Mouse (Mus musculus): ENCODE measurements around the gene Trim14. TPM values are rescaled to one million over a fixed set of nuclear protein-coding genes. Genes with fewer than 3 reads are reported as not detected.

Gene Trim14
- total RNA-seq, 2 experiments from 2014 or later: 1.3 to 3.4 TPM

DNA sequence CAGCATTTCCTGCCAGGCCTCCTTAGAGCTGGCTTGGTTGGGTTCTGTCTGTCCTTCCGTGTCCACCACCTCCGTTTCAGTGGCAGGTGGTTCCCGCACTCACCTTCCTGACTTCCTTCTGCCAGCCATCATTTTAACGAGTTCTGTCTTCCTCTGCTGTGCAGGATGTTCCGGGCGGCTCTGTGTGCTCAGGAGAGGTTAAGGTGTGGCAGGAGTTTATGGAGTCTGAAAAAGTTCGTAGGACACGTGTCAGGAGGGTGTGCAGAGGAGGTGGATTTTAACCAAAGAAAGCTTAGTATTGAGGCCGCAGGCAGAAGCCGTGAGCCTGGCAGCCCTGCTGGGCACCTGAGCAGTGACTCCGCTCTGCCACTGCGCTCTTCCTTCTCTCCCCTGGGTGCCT is 40.4 kb downstream of the Trim14 start:
- intact Hi-C loops (cut with DNase I): no loop called here
- no peak for DNase-seq

DNA sequence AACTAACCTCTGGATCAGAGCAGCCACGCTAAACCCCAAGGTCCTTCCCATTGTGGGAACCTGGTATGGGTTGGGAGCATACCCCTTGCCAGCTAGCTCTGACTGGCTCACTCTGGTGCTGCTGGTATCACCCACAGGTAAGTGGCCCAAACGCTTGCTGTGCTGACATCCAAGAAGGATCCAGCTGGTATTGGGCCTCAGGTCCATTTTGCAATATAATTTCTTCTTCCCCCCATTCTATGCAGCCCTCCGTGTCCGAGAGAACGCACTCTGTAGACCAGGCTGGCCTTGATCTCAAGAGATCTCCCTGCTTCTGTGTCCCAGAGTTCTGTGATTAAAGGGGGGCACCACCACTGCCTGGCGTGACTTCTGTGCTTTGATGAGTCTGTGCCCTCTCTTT is 42.9 kb downstream of the Trim14 start:
- DNase-seq: no peak
- intact Hi-C loops (cut with DNase I): no loop called here

DNA sequence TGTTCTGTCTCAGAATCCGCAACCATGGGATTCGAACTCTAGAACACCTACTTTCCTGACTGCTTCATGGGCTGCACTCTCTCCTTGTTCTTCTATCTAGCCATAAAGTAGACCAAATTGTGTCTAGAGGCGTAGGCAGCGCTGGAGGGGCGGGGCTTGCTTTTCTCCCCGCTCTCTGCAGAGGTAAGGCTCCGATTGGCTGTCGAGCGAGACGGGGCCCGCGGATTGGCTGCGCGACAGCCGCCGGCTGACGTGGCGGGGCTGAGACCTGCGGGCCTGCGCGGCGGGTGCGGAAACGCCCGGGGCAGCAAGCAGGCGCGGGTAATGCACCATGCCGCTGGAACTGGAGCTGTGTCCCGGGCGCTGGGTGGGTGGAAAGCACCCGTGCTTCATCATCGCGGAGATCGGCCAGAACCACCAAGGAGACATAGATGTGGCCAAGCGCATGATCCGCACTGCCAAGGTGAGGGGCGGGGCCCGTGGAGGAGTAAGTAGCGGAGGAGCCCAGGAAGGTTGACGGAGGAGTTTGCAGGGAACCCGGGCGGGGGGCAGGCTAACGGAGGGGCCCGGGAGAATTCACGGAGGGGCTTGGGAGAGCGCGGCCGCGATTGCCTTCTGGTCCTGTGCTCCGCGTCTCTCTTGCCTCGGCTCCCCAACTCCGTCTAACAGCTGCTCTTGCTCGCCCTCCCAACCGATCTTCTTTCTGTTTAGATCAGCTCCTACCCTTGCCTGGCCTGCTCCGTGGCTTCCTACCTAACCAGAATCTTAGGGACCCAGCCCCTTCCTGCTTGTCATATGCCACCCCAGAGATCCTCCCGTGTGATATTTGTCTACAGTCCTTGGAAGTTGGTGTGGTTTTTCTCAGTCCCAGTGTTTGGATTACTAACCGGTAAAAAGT is 46.7 kb downstream of the Trim14 start, which contains the start of gene Nans:
TSS of gene Nans (plus strand) at position 221 of the 898 bp plus-strand sequence.
- DNase-seq: peak; percentile 96
- intact Hi-C loops (cut with DNase I): no loop called here

DNA sequence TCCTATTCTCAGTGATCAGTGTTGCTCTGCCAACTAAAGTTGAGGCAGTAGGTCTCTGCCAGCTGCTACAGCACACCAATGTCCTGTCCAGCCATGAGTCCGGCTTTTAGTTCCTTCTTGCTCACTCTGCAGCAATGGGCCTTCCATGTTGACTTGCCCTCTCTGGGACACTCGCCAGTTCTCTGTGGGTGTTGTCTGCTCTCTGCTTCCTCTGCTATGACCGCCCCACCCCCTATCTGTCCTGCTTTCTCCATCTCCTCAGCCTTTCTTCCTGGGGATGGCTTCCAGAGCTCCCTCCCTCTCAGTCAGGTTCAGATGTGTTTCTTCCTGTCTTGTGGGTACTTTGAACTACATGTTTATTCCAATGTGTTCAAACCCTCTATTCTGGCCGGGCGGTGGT is 48.6 kb downstream of the Trim14 start:
- intact Hi-C loops (cut with DNase I): loop anchor here (2.0 kb wide), 1 partner anchor 35 kb away; no protein-coding TSS in a partner anchor

DNA sequence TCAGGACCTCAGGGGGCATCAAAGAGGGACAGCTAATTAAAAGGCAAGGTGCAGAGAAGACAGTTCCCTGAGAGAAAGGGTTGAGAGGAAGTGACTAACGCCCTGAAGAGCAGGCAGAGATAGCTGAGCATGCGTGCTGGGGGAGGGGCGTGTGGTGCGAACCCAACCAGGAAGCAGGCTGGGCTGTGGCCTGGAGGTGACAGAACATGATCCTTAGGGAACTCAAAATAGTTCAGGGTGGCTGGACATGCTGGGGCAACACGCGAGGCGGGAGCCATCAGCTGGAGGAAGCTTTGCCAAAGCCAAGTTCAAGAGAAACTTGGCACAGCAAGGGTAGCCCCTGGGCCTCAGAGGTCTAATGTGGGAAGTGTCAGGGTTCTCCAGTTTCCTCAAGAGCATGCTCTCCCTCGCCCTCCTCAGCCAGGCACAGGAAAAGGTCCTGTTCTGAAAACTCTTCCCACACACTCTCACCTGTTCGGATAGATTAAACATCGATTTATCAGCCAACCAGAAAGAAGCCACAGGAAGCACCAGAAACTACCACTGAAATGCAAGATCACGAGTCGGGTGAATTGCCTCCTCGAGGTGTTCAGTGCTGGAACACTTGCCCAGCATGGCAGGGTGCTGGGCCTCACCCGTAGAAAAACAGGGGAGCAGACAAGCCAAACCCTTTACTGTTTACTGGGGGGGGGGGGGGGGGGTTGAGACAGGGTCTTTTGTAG is 50.1 kb downstream of the Trim14 start:
- intact Hi-C loops (cut with DNase I): loop anchor here (2.0 kb wide), 1 partner anchor 33 kb away; no protein-coding TSS in a partner anchor
- peak; percentile 78 to 80 for DNase-seq

More for the DNA sequence above, 48.6 kb downstream of the Trim14 start:
- DNase-seq: peak; percentile 65 to 69

DNA sequence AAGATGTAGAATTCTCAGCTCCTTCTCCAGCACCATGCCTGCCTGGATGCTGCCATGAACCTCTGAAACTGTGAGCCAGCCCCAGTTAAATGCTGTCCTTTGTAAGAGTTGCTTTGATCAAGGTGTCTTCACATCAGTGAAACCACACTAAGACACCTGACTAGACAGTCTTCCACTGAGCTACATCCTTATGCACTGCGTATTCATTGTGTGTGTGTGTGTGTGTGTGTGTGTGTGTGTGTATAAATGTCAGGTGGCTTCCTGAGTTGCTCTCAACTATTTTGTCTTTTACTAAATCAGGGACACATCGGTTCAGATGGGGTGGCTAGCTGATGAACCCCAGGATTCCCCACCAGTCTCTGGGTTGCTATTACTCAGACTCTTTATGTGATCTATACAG is 56.9 kb downstream of the Trim14 start:
- no peak for DNase-seq
- intact Hi-C loops (cut with DNase I): no loop called here

DNA sequence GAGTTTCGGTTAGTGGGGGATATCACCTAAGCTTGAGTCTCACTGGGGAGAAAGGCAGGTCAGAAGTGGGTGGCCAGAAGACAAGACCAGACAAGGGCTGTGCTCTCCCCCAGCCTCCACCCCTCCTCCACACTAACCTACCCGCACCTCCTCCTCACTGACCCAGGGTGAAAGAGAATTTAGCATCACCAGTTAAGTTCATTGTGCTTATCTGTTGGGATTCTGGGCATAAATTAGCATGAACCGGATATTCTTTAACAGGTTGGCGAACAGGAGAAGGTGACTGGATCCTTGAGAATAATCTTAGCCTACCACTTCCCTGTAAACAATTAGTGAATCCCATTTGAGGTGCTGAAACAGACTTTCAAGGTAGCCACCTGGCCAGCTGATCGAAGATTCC is 60.8 kb downstream of the Trim14 start:
- intact Hi-C loops (cut with DNase I): no loop called here
- no peak for DNase-seq

DNA sequence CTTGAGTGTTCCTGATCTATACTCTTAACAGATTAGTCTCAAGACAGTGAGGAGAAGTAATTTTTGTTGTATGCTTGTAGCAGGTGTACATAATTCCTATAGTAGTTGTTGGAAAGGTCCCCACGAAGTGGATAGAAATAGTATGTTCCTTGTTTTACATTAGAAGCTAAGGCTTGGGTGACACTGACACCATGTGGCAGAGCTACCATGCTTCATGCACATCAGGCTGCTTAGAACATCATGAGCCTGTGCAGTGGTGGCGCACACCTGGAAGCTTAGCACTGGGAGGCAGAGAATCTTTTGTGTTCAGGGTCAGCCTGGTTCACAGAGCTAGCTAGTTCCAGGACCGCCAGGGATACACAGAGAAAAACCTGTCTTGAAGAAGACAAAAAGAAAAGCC is 70.2 kb downstream of the Trim14 start:
- intact Hi-C loops (cut with DNase I): no loop called here
- no peak for DNase-seq

DNA sequence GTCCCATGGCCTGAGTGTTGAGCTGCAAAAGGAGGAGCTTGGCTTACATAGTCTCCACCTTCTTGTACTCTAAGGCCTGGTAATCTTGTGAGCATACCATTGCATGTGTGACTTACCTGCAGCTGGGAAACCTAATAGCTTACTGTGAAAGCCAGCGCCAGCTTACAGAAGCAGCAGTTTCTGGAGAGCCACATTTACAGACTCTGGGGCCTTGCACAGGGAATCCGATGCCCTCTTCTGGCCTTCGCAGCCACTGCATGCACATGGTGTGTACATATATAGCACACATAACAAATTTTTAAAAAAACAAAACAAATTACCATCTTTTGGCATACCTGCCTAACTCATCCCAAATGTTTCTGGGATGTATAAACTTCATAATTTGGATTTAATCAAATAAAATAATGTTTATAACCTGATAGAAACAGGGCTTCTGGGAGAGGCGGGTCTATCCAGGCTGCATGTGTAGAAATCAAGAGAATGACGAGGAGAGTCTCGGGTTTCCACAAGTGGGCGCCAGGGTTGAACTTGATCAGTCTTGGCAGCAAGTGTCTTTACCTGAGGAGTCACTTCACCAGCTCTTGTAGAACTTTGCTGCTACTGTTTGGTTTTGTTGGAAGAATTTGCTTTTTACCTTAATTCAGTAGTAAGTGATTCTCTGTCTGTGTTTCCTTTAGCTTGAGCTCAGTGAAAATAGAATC is 72.7 kb downstream of the Trim14 start:
- intact Hi-C loops (cut with DNase I): loop anchor here (5.0 kb wide), 1 partner anchor 261 kb away; no protein-coding TSS in a partner anchor
- DNase-seq: peak in 1 of 2 experiments; percentile 40

DNA sequence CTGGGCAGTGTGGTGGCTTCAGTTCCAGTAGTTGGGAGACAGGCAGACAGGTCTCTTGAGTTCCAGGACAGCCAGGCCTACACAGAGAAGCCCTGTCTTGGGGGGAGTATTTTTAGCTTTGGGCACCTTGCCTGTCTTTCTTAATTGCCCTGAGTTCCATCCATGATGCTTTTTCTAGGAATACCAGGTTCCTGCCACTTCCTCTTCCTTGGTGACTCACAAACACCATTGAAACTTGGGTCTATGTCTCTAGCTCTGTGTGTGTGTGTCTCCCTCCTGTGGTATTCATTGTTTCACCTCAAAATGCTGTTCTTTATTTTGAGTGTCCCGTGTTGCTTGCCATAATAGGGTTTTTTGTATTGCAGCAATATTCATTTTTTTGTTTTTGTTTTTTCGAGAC is 77.5 kb downstream of the Trim14 start:
- intact Hi-C loops (cut with DNase I): no loop called here
- no peak for DNase-seq

DNA sequence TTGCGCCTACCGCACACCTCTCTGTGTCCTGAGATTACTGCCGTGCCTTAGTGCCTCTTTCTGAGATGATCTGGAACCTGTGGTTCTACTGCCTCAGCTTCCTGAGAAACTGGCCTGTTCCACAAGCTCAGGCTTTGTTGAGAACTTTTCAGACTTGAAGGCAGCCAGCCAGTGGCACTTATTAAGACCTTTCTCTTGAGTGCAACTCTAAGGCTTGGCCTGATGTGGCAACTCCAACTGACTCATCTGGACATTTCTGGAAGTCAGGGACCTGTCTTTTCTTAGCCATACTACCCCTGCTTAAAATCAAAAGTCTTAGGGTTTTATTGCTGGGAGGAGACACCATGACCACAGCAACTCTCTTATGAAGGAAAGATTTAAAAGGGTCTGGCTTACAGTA is 78.8 kb downstream of the Trim14 start:
- no peak for DNase-seq
- intact Hi-C loops (cut with DNase I): no loop called here

DNA sequence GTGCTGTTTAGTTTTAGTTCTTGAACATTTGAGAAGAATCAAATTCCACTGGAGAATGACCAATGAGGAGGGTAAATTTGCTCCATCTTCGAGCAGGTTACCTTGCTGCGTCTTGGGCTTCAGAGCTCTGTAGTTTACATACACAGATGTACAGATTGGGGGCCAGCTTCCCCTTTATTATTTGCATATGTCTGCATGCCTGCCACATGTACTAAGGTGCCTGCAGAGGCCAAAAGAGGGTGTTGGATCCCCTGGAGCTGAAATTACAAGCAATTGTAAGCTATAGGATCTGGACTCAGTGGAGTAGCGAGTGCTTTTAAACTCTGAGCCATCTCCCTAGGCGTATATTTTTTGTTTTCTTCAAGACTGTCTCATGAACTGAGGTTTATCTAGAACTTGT is 79.2 kb downstream of the Trim14 start:
- no peak for DNase-seq
- intact Hi-C loops (cut with DNase I): no loop called here

DNA sequence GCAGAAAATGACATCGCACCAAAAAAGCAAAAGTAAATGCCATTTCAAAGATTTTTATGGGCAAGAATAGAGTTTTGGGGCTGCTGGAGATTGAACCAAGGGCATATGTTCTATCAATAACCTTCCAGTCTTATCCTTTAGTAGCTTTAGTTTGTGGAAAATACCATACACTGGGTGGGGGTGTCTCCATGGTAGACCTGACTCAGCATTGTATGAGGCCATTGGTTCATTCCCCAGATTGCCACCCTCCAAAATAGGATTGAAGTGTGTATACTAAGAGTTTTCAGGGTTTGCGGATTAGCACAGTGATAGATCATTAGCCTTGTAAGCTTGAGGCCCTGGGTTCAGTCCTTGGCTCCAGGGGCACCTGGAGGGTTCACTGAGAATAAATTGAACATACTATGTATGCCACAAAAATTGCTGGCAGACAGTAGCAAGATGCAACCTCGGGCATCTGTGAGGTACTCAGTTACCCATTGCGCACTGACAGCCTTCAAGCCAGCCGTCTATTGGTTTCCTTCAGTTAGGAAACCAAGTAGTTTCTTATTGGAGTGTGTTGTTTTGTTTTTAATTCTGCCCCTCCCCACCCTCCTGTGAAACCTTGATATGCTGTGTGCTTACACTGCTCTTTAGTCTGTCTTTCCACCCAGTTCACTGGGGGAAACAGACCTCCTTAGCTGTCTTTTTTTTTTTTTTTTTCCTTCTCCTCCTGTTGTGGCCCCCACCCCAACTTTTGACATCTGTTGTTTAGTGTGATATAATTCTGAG is 81.7 kb downstream of the Trim14 start:
- DNase-seq: no peak
- intact Hi-C loops (cut with DNase I): no loop called here

DNA sequence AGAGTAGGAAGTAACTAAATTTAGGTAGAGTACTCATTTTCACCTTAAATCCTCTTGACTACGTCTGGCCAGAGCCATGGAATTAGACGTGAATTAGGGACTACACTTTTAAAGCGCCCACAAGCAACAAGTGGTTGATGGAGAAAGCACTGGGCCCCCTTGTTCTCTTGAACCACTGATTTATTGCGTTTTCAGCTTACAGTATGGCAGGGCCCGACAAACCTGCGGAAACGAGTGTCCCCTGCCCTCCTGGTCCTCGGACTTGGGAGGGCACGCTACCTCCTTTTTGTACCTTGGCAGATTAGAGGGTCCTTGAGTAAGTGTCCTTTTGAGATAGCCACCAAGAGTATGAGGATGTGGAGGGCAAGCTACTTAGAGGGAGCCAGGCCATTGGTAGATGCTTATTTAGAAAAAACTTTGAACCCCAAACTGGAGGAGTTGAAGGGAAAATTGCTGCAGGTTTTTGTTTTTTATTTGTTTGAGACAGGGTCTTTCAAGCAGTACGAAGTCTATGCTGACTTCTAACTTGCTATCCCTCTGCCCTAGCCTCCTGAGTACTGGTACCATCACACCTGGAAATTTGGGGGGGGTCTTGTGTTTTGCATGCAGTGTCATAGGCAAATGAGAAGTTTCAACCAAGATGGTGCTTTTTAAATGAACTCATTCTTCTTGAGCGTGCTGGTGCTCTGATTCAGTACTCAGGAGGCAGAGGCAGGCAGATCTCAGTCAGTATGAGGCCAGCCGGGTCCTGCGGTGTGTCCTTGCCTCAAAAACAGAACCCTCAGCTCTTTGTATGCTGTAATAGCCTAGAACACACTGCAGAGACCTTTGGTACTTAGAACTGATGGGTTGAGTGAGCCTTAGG is 82.9 kb downstream of the Trim14 start:
- intact Hi-C loops (cut with DNase I): loop anchor here (2.0 kb wide), 1 partner anchor 34 kb away; no protein-coding TSS in a partner anchor
- DNase-seq: no peak

DNA sequence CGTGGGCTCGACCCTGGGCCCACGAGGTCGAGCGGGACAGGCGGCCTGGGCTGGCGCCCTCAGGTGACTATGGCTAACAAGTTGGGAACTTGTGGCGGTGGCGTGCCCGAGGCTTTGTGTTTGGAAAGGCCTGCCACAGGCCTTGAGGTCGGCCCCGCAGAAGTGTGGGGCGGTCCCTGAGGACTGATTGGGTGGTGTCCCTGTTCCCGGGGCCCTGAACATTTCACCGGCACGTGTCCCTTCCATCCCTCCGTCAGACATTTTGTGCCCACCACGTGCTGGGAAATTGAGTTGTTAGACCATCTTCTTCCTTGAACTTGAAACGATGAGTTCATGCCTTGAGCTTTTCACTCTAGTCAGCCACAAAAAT is 83.5 kb downstream of the Trim14 start:
- intact Hi-C loops (cut with DNase I): loop anchor here (2.0 kb wide), 1 partner anchor 34 kb away; no protein-coding TSS in a partner anchor
- DNase-seq: peak in 1 of 2 experiments; percentile 55

DNA sequence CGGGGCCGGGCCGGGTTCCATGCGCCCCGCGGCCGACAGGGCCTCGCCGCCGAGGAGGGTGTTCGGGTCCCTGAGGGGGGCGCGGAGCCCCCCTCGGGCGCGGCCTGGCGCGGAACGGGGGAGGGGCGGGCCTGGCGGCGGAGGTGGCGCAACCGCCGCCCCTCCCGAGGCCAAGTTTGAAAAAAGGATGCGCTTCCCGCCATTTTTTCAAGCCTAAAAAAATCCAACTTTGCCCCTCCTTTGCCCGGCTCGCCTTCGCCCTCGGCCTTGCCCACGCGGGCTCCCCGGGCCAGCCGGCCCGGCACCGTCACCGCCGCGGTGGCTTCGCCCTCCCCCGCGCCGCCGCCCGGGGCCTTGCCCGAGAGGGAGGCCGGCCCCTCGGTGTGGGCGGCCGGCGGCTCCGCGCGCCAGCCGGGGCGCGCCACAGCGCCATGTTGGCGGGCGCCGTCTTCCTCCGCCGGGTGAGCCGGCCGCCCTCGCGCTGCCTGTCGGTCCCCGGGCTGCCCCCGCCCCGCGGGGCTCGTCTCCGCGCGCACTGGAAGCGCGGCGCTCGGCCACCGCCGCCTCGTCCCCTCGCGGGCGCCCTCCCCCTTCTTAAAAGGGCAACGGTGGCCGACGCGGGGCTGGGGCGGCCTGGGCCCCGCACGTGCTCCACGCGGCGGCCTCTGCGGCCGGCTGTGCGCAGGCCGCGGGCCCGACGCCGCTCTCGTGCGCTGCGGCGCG is 84.0 kb downstream of the Trim14 start:
- intact Hi-C loops (cut with DNase I): loop anchor here (2.0 kb wide), 2 partner anchors 35 to 63 kb away; partner anchors contain the start of gene Trmo
- DNase-seq: peak; percentile 79 to 83

DNA sequence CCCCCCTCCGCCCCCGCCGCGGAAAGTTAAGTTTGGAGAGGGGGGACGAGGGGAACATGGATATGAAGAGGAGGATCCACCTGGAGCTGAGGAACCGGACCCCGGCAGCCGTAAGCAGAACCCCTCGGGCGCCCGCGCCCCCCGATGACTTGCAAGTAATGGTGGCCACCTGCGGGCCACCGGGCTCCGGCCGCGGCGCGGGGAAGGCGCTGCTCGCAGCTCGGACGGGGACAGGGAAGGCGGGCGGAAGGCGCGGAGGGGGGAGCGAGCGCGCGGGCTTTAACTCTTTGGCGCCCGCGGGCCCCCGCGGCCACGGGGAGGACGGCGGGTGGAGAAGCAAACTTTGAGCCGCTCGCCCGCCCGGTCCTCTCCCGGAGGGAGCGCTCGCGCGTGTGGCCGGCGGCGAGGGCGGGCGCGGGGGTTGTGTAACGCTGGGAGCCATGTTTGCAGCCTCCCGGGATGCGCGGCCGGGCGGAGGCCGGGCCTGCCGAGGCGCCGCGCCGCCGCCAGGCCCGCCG is 84.6 kb downstream of the Trim14 start:
- DNase-seq: peak; percentile 81 to 83
- intact Hi-C loops (cut with DNase I): loop anchor here (2.0 kb wide), 1 partner anchor 62 kb away; the partner anchor contains the start of gene Trmo
